Mouse (Mus musculus): ENCODE results near the gene Lrrc29. TPM values are rescaled to one million over a fixed set of nuclear protein-coding genes. Genes with fewer than 3 reads are reported as not detected.
A peak's percentile ranks its signal among the peaks of the same experiment; 100 is the strongest.

Lrrc29 gene
- polyA plus RNA-seq, 1 experiment from 2014 or later = 1.2 TPM

DNA sequence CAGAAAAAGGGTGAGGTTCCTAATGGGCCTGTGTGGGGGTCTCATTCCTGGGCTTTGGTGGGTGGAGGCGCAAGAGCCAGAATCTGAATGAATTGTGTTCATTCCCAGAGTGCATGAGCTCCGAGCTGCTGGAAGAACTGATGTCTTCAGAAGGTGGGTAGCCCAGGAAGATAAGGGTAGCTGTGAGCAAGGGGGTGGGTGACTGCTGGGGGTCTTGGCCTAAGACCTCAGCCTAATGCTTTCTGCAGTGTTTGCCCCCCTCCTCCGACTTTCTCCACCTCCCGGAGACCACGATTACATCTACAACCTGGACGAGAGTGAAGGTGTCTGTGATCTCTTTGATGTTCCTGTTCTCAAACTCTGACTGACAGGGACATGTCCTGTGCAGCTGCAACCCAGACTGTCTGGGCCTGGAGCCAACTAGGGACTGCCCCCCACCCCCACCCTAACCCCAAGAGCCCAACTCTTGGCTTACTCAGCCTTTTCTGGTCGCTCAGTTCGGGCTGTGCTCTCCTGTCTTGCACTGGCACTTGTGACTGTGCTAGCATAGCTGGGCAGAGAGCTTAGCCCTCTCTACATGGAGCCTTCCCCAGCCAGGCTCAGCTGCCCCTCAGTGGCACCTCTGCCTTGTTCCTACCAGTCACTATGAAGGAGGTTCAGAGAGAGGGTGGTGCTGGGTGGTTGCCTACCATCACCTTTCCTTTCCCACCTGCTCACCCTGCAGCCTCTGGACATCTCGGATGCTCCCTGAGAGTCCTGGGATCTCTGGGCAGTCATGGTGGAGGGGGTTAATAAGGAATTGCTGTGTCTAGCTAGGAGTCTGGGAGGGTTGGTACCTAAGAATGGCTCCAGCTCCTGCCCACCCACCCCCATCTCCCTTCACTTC is 21.5 kb downstream of the Lrrc29 start:
- Histone ChIP-seq H3K4me3 (no peak overlapping the region), H3K9me3 (no peaks in the 10 kb centered on the region), H3K9ac (replicated peaks) (no peak overlapping the region), H3K36me3 (peaks cover 82% of the 10 kb centered on the region), H3K4me1 (peaks cover 12% of the 10 kb centered on the region), H3K27me3 (no peaks in the 10 kb centered on the region), H3K27ac (replicated peaks) (no peak overlapping the region), H3K4me2 (replicated peaks) (no peak overlapping the region)
- no peak; the same call in 1 of the 2 replicates for ATAC-seq (ENCODE audit: low FRiP score, low read depth)
- 79% methylated on average over 9 of the region's 9 CpGs for WGBS

DNA sequence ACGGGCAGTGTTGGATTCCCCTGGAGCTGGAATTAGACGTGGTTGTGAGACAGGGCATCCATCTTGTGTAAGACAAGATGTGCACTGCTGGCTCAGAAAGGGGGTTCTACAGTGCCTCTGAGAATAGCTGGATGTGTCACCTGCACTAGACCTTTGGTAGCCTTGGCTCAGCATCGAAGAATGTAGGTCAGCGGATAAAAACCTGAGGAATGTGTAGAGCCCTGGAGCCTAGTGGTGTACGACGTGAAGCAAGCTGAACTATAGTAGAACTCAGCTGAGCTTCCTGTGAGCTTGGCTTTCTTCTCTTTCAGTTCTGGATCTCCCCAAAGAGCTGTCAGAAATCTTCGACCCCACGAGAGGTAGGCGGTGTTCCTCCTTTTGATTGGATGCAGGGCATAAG is 22.2 kb downstream of the Lrrc29 start:
- peaks cover 79% of the 10 kb centered on the region for H3K36me3 ChIP-seq
- H3K4me3 ChIP-seq = no peak overlapping the region
- H3K9me3 ChIP-seq = no peaks in the 10 kb centered on the region
- H3K4me2 ChIP-seq (replicated peaks) = no peak overlapping the region
- H3K4me1 ChIP-seq = peaks cover 14% of the 10 kb centered on the region
- ATAC-seq (ENCODE audit: low FRiP score, low read depth) = no peak
- H3K27ac ChIP-seq (replicated peaks) = no peak overlapping the region
- H3K9ac ChIP-seq (replicated peaks) = no peak overlapping the region
- H3K27me3 ChIP-seq = no peaks in the 10 kb centered on the region
- WGBS = 90% methylated on average over 9 of the region's 9 CpGs

DNA sequence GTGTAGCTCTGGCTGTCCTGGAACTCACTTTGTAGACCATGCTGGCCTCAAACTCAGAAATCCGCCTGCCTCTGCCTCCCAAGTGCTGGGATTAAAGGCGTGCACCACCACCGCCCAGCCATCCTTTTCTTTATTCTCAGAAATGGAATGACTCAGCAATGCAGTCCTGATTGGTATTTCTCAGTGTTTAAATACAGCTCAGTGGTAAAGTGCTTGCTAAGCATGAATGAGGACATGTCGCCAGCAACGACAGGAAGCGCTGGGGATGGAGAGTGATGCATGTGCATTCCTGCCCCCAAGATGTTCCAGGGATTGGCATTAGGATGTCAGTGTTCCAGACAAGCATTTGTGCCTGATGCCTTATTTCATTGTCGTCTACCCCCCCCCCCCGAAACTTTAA is 22.7 kb downstream of the Lrrc29 start:
- no peaks in the 10 kb centered on the region for H3K9me3 ChIP-seq
- no peak overlapping the region for H3K4me3 ChIP-seq
- H3K27me3 ChIP-seq = no peaks in the 10 kb centered on the region
- no peak overlapping the region for H3K4me2 ChIP-seq (replicated peaks)
- H3K36me3 ChIP-seq = peaks cover 76% of the 10 kb centered on the region
- ATAC-seq (ENCODE audit: low FRiP score, low read depth) = no peak
- WGBS = 83% methylated on average over 8 of the region's 8 CpGs
- no peak overlapping the region for H3K9ac ChIP-seq (replicated peaks)
- peaks cover 19% of the 10 kb centered on the region for H3K4me1 ChIP-seq
- no peak overlapping the region for H3K27ac ChIP-seq (replicated peaks)

DNA sequence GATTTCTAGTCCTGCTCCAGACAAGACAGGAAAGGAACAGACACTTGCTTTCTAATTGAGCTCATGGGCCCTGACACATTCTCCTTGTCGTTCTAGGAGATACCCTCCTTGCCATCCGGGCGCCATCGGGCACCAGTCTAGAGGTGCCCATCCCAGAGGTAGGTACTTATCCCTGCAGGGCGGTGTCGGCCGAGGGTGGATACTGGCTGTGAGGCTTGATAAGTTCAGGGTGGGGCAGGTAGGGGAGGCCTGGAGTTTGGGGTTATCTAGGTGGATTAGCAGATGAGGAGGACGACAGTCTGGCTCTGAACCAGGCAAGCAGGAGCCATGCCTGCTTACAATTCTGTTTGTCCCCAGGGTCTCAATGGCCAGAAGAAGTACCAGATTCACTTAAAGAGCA is 26.1 kb downstream of the Lrrc29 start:
- Histone ChIP-seq H3K4me2 (replicated peaks) (no peak overlapping the region), H3K9ac (replicated peaks) (no peak overlapping the region), H3K4me1 (peaks cover 17% of the 10 kb centered on the region), H3K27me3 (no peaks in the 10 kb centered on the region; the same call in 1 of the 2 replicates), H3K9me3 (no peaks in the 10 kb centered on the region), H3K4me3 (no peak overlapping the region), H3K36me3 (peaks cover 56% of the 10 kb centered on the region), H3K27ac (replicated peaks) (no peak overlapping the region)
- ATAC-seq (ENCODE audit: low FRiP score, low read depth) = no peak
- WGBS = 94% methylated on average over 8 of the region's 8 CpGs

DNA sequence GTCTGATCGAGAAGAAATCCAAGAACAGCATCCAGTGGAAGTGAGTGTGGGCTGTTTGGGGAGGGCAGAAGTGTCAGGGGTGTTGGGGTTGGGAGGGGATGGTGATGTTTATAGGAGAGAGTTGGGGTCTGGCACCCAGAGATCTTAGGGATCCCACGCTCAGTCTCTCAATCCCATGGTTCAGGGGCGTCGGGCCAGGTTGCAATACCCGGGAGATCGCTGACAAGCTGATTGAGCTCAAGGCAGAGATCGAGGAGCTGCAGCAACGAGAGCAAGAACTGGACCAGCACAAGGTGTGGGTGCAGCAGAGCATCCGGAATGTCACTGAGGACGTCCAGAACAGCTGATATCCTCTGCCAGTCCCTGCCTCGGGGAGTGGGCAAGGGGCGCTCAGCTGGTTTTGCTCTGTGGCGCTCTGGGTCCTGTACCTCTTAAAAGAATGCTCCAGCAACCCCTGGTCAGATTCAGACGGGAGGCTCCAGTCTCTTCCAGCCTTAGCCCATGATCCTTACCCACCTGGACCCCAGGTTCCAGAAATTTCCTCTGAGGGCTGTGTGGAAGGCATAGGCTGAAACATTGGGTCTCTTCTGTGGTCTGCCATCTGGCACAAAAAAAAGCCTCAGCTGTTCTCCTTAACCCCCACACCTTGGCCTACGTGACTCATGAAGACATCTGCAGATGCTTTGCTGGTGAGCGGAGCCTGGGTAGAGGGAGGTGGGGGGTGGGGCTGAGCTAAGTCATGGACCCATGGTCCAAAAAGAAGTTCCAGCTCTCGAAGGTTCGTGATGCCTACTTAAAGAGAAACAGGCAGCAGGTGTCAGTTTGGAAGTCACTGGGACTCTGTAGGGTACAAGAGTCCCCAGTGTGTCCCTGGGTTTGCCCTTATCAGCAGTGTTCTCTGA is 27.5 kb downstream of the Lrrc29 start:
- no peak overlapping the region for H3K27ac ChIP-seq (replicated peaks)
- ATAC-seq (ENCODE audit: low FRiP score, low read depth) = no peak
- no peaks in the 10 kb centered on the region for H3K9me3 ChIP-seq
- H3K4me1 ChIP-seq = peaks cover 17% of the 10 kb centered on the region
- H3K9ac ChIP-seq (replicated peaks) = peak overlapping the region; percentile 85
- peak overlapping the region; percentile 78 for H3K4me3 ChIP-seq
- peaks cover 3% of the 10 kb centered on the region; the same call in 1 of the 2 replicates for H3K27me3 ChIP-seq
- peaks cover 43% of the 10 kb centered on the region for H3K36me3 ChIP-seq
- peak overlapping the region; percentile 98 for H3K4me2 ChIP-seq (replicated peaks)
- 64% methylated on average over 18 of the region's 18 CpGs for WGBS

DNA sequence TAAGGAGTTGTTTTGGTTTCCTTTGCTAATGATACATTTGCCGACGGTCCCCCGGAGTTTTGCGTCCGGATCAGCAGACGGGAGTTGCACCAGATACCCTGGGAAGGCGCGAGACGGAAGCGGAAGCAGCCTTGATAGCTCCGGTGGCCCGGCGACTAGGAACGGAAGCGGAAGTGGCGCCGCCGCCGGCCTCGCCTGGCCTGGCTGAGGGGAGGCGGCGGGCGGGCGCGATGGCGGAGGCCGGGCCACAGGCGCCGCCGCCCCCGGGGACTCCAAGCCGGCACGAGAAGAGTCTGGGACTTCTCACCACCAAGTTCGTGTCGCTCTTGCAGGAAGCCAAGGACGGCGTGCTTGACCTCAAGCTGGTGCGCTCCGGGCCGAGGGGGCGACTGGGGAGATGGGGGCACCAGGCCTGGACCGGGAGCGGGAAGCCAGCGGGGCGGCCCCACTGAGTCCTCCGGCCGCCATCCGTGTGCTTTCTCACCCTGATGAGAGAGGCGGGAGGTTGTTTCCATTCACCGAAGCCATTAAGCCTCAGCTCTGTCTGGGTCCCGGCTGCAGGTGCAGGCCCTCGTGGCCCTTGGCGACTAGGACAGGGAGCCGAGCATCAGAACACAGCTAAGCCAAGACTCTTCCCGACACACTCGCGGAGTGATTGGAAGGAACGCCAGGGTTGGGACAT is 28.4 kb downstream of the Lrrc29 start, which contains the start of gene E2f4:
TSS of gene E2f4 (plus strand) at position 153 of the 682 bp plus-strand sequence.
- Histone ChIP-seq H3K27me3 (peaks cover 9% of the 10 kb centered on the region), H3K4me2 (replicated peaks) (peak within 1 kb of the TSS; percentile 98), H3K9ac (replicated peaks) (peak within 1 kb of the TSS; percentile 85), H3K4me1 (peaks cover 17% of the 10 kb centered on the region), H3K9me3 (no peaks in the 10 kb centered on the region), H3K27ac (replicated peaks) (peak within 1 kb of the TSS; percentile 58; the same call in 1 of the 2 replicates), H3K36me3 (peaks cover 35% of the 10 kb centered on the region), H3K4me3 (peak within 1 kb of the TSS; percentile 78)
- under 1% methylated on average over 56 of the region's 58 CpGs for WGBS
- ATAC-seq (ENCODE audit: low FRiP score, low read depth) = peak; percentile 92

DNA sequence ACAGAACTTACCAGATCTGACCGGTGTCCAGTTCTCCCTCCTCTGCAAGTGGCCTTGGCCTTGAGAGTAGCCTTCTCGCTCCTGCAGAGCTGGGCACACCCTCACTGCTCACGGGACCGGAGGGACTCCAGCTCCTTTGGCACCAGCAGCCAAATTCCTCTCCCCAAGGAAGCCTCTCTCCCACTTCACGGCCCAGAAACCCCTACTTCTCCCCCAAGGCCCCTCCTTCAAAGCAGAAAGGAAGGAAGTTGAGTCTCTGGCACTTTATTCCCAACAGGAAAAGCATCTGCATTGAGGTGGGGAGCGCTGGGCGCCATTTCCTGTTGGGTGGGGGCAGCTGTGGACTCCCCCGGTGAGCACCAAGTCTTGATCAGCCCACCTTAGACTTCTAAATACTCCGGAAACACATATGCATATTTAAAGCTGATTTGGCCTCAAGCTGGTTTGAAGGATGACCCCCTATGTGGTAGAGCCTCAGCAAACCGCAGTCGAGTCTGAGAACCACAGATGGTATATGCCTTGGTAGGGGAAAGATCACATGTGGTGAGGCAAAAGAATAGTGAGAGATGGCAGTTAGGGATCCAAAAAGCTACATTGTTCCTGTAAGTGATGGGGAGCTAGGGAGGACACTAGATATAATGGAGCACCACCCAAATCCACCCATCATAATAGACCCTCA is 30.0 kb downstream of the Lrrc29 start, which contains the start of gene Exoc3l:
TSS of gene Exoc3l (minus strand) at position 207 of the 679 bp plus-strand sequence.
- H3K4me1 ChIP-seq = peaks cover 17% of the 10 kb centered on the region
- no peak for ATAC-seq (ENCODE audit: low FRiP score, low read depth)
- peak within 1 kb of the TSS; percentile 98 for H3K4me2 ChIP-seq (replicated peaks)
- H3K4me3 ChIP-seq = peak within 1 kb of the TSS; percentile 78
- no peak within 1 kb of the TSS for H3K9ac ChIP-seq (replicated peaks)
- H3K36me3 ChIP-seq = peaks cover 20% of the 10 kb centered on the region
- H3K27me3 ChIP-seq = peaks cover 17% of the 10 kb centered on the region
- H3K9me3 ChIP-seq = no peaks in the 10 kb centered on the region
- WGBS = 67% methylated on average over 11 of the region's 11 CpGs
- 0 out of 2 replicates have a peak within 1 kb of the TSS, but pooled peaks have one; percentile 35 for H3K27ac ChIP-seq (replicated peaks)

DNA sequence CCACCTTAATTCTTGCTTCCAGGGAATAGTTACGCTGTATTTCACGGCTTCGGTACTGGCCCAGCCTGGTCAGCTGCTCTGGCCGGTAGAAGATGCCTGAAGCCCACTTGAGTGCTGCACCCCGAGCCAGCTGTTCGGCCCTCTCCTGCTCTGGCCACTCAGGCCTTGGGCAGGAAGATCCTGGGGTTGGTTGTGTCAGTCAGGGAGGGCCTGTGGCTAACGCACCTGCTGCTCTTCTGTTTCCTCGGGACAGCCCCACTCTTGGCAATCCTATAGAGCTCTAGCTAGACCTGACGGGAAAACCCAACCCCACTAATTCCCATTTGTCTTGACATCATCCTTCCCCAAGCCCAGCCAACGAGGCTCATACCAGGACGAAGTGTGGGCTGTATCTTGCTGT is 30.8 kb downstream of the Lrrc29 start:
- Histone ChIP-seq H3K27ac (replicated peaks) (0 out of 2 replicates have a peak overlapping the region, but pooled peaks have one; percentile 35), H3K36me3 (peaks cover 12% of the 10 kb centered on the region), H3K4me2 (replicated peaks) (0 out of 2 replicates have a peak overlapping the region, but pooled peaks have one; percentile 3), H3K9ac (replicated peaks) (no peak overlapping the region), H3K4me1 (peaks cover 24% of the 10 kb centered on the region), H3K9me3 (no peaks in the 10 kb centered on the region), H3K4me3 (no peak overlapping the region), H3K27me3 (peaks cover 25% of the 10 kb centered on the region)
- no peak for ATAC-seq (ENCODE audit: low FRiP score, low read depth)
- WGBS = 77% methylated on average over 11 of the region's 11 CpGs

DNA sequence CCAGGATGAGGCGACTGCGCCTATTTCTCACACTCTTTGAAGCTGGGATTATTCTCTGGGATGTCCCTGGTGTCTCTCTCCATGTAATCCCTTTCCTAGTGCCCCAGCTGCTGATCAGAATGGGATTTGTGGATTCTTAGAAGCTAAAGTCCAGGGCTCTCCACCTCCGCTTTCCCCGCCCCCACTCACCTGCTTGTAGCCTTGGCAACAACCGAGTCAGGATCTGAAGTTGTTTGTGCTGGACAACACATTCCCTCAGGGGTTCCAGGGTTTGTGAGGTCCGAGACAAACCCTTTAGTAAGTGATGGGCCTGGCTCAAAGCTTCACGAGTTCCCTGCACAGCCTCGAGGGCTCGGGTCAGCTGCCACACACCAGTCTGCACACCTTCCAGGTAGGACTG is 31.3 kb downstream of the Lrrc29 start:
- peaks cover 29% of the 10 kb centered on the region for H3K4me1 ChIP-seq
- H3K36me3 ChIP-seq = peaks cover 8% of the 10 kb centered on the region
- H3K4me3 ChIP-seq = no peak overlapping the region
- H3K9me3 ChIP-seq = no peaks in the 10 kb centered on the region
- 0 out of 2 replicates have a peak overlapping the region, but pooled peaks have one; percentile 35 for H3K27ac ChIP-seq (replicated peaks)
- WGBS = 60% methylated on average over 9 of the region's 9 CpGs
- 0 out of 2 replicates have a peak overlapping the region, but pooled peaks have one; percentile 3 for H3K4me2 ChIP-seq (replicated peaks)
- H3K9ac ChIP-seq (replicated peaks) = no peak overlapping the region
- H3K27me3 ChIP-seq = peaks cover 30% of the 10 kb centered on the region
- ATAC-seq (ENCODE audit: low FRiP score, low read depth) = no peak

DNA sequence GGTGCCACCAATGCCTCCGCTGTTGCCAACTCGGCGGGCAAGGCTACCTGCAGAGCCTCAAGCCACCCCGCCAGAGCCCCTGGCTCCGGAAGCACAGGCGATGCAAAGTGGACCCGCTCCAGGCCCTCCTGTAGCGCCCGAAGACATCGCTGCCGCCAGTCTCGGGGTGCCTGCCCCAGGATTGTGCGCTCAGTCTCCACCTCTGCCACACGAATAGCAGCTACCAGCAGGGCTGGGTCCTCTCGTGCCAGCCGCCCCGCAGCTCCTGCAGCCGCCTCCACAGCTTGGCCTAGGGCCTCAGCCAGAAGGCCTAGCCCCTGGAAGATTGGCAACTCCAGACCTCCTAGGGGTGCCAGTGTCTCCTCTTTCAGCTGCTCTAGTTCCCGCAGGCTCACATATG is 32.7 kb downstream of the Lrrc29 start:
- Histone ChIP-seq H3K36me3 (no peaks in the 10 kb centered on the region), H3K4me3 (no peak overlapping the region), H3K9me3 (no peaks in the 10 kb centered on the region), H3K27ac (replicated peaks) (no peak overlapping the region), H3K9ac (replicated peaks) (no peak overlapping the region), H3K27me3 (peaks cover 32% of the 10 kb centered on the region), H3K4me2 (replicated peaks) (no peak overlapping the region), H3K4me1 (peaks cover 29% of the 10 kb centered on the region)
- 66% methylated on average over 19 of the region's 19 CpGs for WGBS
- no peak for ATAC-seq (ENCODE audit: low FRiP score, low read depth)

DNA sequence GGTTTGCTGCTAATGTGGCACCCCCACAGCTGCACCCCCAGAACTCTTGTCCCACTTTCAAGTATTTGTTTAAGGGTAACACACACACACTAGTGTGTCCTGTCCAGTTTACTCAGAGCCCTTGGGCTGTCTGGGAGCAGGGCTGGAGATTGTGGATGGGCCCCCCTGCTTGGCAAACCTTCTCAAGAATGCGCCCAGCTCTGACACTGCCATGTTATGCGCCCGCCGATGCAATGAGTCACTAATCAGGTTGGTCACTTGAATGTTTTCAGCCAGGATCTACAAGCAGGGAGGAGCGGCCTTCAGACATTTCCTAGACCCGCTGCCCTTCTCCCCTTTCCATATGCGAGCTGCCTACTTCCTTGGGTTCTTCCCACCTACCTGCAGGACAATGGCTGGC is 33.6 kb downstream of the Lrrc29 start:
- Histone ChIP-seq H3K9me3 (no peaks in the 10 kb centered on the region), H3K36me3 (no peaks in the 10 kb centered on the region), H3K27ac (replicated peaks) (no peak overlapping the region), H3K4me2 (replicated peaks) (no peak overlapping the region), H3K9ac (replicated peaks) (no peak overlapping the region), H3K27me3 (peaks cover 32% of the 10 kb centered on the region), H3K4me3 (no peak overlapping the region), H3K4me1 (peaks cover 34% of the 10 kb centered on the region)
- ATAC-seq (ENCODE audit: low FRiP score, low read depth) = no peak
- 86% methylated on average over 7 of the region's 7 CpGs for WGBS

All from midbrain, embryonic 12.5 days (tissue).